Mouse (Mus musculus) embryonic facial prominence, embryonic 13.5 days (tissue): ENCODE measurements around the gene Rpl10a. TPM values are rescaled to one million over a fixed set of nuclear protein-coding genes. Genes with fewer than 3 reads are reported as not detected.

Source experiments
- ATAC-seq: fragments of 200-750 bp; cut with Nextera tagmentation; 2 replicates; pipeline ENCODE4 v1.8.0; 2017; ENCODE audit warnings: low read depth; ENCODE audit not compliant: insufficient number of reproducible peaks, insufficient read depth, low FRiP score, low TSS enrichment
- H3K27ac ChIP-seq: fragments of 300-500 bp; sonication (generic); 2 replicates; pipeline ENCODE4 v1.5.1; 2015; ENCODE audit warnings: moderate library complexity, mild to moderate bottlenecking, inconsistent platforms
- H3K27me3 ChIP-seq: fragments of 300-500 bp; sonication (generic); 2 replicates; pipeline ENCODE4 v1.6.1; 2015; ENCODE audit warnings: mild to moderate bottlenecking, inconsistent platforms
- H3K36me3 ChIP-seq: fragments of 300-500 bp; sonication (generic); 2 replicates; pipeline ENCODE4 v1.6.1; 2015; ENCODE audit warnings: mild to moderate bottlenecking, inconsistent platforms
- H3K4me1 ChIP-seq: fragments of 300-500 bp; sonication (generic); 2 replicates; pipeline ENCODE4 v1.6.1; 2015; ENCODE audit warnings: inconsistent platforms
- H3K4me2 ChIP-seq: fragments of 300-500 bp; sonication (generic); 2 replicates; pipeline ENCODE4 v1.6.1; 2015; ENCODE audit warnings: moderate library complexity, mild to moderate bottlenecking, inconsistent platforms
- H3K4me3 ChIP-seq: fragments of 300-500 bp; sonication (generic); 2 replicates; pipeline ENCODE4 v1.5.1; 2015; ENCODE audit warnings: mild to moderate bottlenecking, inconsistent platforms
- H3K9ac ChIP-seq: fragments of 300-500 bp; sonication (generic); 2 replicates; pipeline ENCODE4 v1.6.1; 2015; ENCODE audit warnings: mild to moderate bottlenecking, inconsistent platforms
- H3K9me3 ChIP-seq: fragments of 300-500 bp; sonication (generic); 2 replicates; pipeline ENCODE4 v1.6.1; 2016; ENCODE audit warnings: inconsistent platforms
- WGBS: fragments of 180-500 bp; shearing (Covaris S2); methylation state at CpG from one replicate; pipeline ENCODE4 v1.1.7; 2015; ENCODE audit warnings: mixed read lengths; 5-methylcytosine and 5-hydroxymethylcytosine counted together
- polyA plus RNA-seq: library from polyadenylated mRNA; unstranded; fragments of >200 nt; fragmentation: Nextera tagmentation; extraction: Ambion mirVana; gene quantifications from 2 replicates; pipeline ENCODE4 v1.2.1, GENCODE M21; 2015

Gene Rpl10a
- polyA plus RNA-seq, 1 experiment from 2014 or later = 701 TPM

DNA sequence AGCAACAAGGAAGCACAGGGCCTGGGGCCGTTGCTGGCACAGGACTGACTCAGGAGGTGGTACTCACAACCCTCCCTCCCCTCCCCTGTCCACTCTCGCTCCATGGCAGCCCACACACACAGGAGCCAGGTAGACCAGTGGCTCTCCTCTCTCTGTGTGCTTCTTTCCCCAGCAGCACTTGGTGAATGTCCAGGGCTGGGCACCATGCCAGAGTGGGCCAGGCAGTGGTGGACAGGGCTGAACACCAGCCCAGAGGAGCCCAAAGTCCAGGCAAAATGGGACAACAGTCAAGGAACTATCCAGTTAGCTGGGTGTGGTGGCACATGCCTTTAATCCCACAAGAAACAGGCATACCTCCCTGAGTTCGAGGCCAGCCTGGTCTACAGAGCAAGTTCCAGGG, 38.0 kb upstream of the Rpl10a start:
- H3K4me1 ChIP-seq = peaks cover 23% of the 10 kb centered on the region
- H3K9ac ChIP-seq = no peak overlapping the region
- H3K4me3 ChIP-seq = no peak overlapping the region
- H3K9me3 ChIP-seq = no peaks in the 10 kb centered on the region
- 67% methylated on average over 3 of the region's 3 CpGs for WGBS
- no peak overlapping the region for H3K4me2 ChIP-seq
- H3K27me3 ChIP-seq = no peaks in the 10 kb centered on the region
- H3K36me3 ChIP-seq = peaks cover 13% of the 10 kb centered on the region
- ATAC-seq = no peak
- H3K27ac ChIP-seq = no peak overlapping the region

GRCm38 (mm10) chr17:28290671-28291070, 37.6 kb upstream of the Rpl10a start:
- H3K27me3 ChIP-seq = no peaks in the 10 kb centered on the region
- H3K4me3 ChIP-seq = no peak overlapping the region
- H3K36me3 ChIP-seq = peaks cover 16% of the 10 kb centered on the region
- ATAC-seq = no peak
- H3K9ac ChIP-seq = no peak overlapping the region
- 86% methylated on average over 11 of the region's 11 CpGs for WGBS
- peaks cover 20% of the 10 kb centered on the region for H3K4me1 ChIP-seq
- H3K27ac ChIP-seq = no peak overlapping the region
- no peaks in the 10 kb centered on the region for H3K9me3 ChIP-seq
- H3K4me2 ChIP-seq = no peak overlapping the region

- peaks cover 19% of the 10 kb centered on the region for H3K36me3 ChIP-seq
- ATAC-seq = no peak
Measured at GRCm38 (mm10) chr17:28291346-28291745, 36.9 kb upstream of the Rpl10a start.

DNA sequence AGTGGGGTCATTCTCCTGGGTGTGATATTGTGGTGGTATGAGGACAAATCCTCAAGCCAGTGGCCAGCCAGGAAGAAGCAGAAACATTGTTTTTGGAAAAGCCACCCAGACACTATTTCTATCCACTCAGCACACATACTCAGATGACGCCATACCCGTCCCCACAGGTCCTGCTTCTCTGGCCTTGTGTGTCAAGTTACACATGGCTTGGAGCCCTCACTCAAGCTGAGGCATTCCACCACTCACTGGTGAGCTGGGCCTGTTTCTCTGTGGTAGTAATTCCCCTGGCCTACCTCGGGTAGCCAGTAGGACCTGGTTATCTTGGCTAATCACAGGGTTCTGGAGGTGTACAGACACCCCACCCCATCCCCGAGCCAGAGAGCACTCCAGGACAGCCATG, 34.6 kb upstream of the Rpl10a start:
- no peaks in the 10 kb centered on the region for H3K9me3 ChIP-seq
- 45% methylated on average over 4 of the region's 4 CpGs for WGBS
- peaks cover 30% of the 10 kb centered on the region for H3K36me3 ChIP-seq
- no peak for ATAC-seq
- no peak overlapping the region for H3K4me2 ChIP-seq
- H3K4me1 ChIP-seq = peaks cover 14% of the 10 kb centered on the region
- no peak overlapping the region for H3K4me3 ChIP-seq
- H3K27ac ChIP-seq = 0 out of 2 replicates have a peak overlapping the region, but pooled peaks have one; percentile 2
- no peak overlapping the region for H3K9ac ChIP-seq
- H3K27me3 ChIP-seq = no peaks in the 10 kb centered on the region

More at GRCm38 (mm10) chr17:28291346-28291745, 36.9 kb upstream of the Rpl10a start:
- no peaks in the 10 kb centered on the region for H3K27me3 ChIP-seq
- 82% methylated on average over 7 of the region's 7 CpGs for WGBS
- no peak overlapping the region for H3K9ac ChIP-seq
- H3K9me3 ChIP-seq = no peaks in the 10 kb centered on the region
- H3K4me3 ChIP-seq = no peak overlapping the region
- no peak overlapping the region for H3K4me2 ChIP-seq
- H3K4me1 ChIP-seq = peaks cover 14% of the 10 kb centered on the region
- H3K27ac ChIP-seq = no peak overlapping the region

GRCm38 (mm10) chr17:28294449-28295333, 33.6 kb upstream of the Rpl10a start:
- H3K27me3 ChIP-seq = no peaks in the 10 kb centered on the region
- no peak overlapping the region for H3K4me3 ChIP-seq
- H3K9me3 ChIP-seq = no peaks in the 10 kb centered on the region
- 68% methylated on average over 17 of the region's 17 CpGs for WGBS
- peaks cover 38% of the 10 kb centered on the region for H3K36me3 ChIP-seq
- H3K27ac ChIP-seq = peak overlapping the region; percentile 51; the same call in 1 of the 2 replicates
- H3K4me2 ChIP-seq = no peak overlapping the region
- peaks cover 21% of the 10 kb centered on the region for H3K4me1 ChIP-seq
- ATAC-seq = no peak
- peak overlapping the region; percentile 27; the same call in 1 of the 2 replicates for H3K9ac ChIP-seq

DNA sequence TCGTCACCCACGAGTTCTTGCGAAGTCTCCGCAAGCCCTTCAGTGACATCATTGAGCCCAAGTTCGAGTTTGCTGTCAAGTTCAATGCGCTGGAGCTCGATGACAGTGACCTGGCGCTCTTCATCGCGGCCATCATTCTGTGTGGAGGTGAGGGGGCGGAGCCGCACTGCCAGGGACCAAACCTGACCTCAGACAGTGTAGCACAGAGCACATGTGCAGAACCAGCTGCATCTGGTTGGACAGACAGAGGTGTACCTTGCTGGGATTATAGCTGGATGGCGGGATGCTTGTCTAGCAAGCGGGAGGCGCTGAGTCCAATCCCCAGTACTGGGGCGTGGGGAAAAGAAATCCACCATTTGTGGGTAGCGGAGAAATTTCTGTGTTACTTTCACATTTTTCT, 29.4 kb upstream of the Rpl10a start:
- Histone ChIP-seq H3K4me3 (no peak overlapping the region), H3K4me1 (peaks cover 28% of the 10 kb centered on the region), H3K4me2 (no peak overlapping the region), H3K27ac (no peak overlapping the region), H3K9me3 (no peaks in the 10 kb centered on the region), H3K36me3 (peaks cover 41% of the 10 kb centered on the region), H3K9ac (0 out of 2 replicates have a peak overlapping the region, but pooled peaks have one; percentile 32), H3K27me3 (no peaks in the 10 kb centered on the region)
- 94% methylated on average over 17 of the region's 17 CpGs for WGBS
- no peak for ATAC-seq

DNA sequence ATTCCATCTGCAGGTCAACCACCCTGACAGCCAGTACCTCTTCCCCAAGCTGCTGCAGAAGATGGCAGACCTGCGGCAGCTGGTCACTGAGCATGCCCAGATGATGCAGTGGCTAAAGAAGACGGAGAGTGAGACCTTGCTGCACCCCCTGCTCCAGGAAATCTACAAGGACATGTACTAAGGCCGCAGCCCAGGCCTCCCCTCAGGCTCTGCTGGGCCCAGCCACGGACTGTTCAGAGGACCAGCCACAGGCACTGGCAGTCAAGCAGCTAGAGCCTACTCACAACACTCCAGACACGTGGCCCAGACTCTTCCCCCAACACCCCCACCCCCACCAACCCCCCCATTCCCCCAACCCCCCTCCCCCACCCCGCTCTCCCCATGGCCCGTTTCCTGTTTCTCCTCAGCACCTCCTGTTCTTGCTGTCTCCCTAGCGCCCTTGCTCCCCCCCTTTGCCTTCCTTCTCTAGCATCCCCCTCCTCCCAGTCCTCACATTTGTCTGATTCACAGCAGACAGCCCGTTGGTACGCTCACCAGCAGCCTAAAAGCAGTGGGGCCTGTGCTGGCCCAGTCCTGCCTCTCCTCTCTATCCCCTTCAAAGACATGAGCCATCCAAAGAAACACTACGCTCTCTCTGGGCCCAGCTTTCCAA, 28.5 kb upstream of the Rpl10a start:
- Histone ChIP-seq H3K27me3 (no peaks in the 10 kb centered on the region), H3K9ac (peak overlapping the region; percentile 59), H3K27ac (peak overlapping the region; percentile 48), H3K4me2 (no peak overlapping the region), H3K9me3 (no peaks in the 10 kb centered on the region), H3K36me3 (peaks cover 41% of the 10 kb centered on the region), H3K4me1 (peaks cover 20% of the 10 kb centered on the region), H3K4me3 (no peak overlapping the region)
- no peak for ATAC-seq
- 30% methylated on average over 10 of the region's 11 CpGs for WGBS

- H3K4me1 ChIP-seq = peaks cover 14% of the 10 kb centered on the region
- 35% methylated on average over 9 of the region's 9 CpGs for whole genome bisulfite sequencing
- no peak; the same call in 1 of the 2 replicates for ATAC-seq
- no peaks in the 10 kb centered on the region for H3K9me3 ChIP-seq
- peaks cover 41% of the 10 kb centered on the region for H3K36me3 ChIP-seq
- H3K4me3 ChIP-seq = no peak overlapping the region
- no peaks in the 10 kb centered on the region for H3K27me3 ChIP-seq
- no peak overlapping the region for H3K9ac ChIP-seq
- no peak overlapping the region for H3K4me2 ChIP-seq
- H3K27ac ChIP-seq = peak overlapping the region; percentile 48
Measured at GRCm38 (mm10) chr17:28300323-28300722, 27.9 kb upstream of the Rpl10a start.

- Histone ChIP-seq H3K4me2 (no peak overlapping the region), H3K27ac (no peak overlapping the region), H3K9ac (no peak overlapping the region; the same call in 1 of the 2 replicates), H3K4me1 (peaks cover 14% of the 10 kb centered on the region), H3K36me3 (peaks cover 37% of the 10 kb centered on the region), H3K4me3 (no peak overlapping the region), H3K27me3 (no peaks in the 10 kb centered on the region), H3K9me3 (no peaks in the 10 kb centered on the region)
- 50% methylated on average over 3 of the region's 3 CpGs for WGBS
- ATAC-seq = no peak
Measured at GRCm38 (mm10) chr17:28300850-28301249, 27.4 kb upstream of the Rpl10a start.

GRCm38 (mm10) chr17:28305172-28305571, 23.1 kb upstream of the Rpl10a start:
- no peak overlapping the region for H3K4me3 ChIP-seq
- H3K4me2 ChIP-seq = no peak overlapping the region
- no peaks in the 10 kb centered on the region for H3K9me3 ChIP-seq
- peaks cover 9% of the 10 kb centered on the region for H3K4me1 ChIP-seq
- no peak for ATAC-seq
- no peak overlapping the region for H3K27ac ChIP-seq
- H3K9ac ChIP-seq = no peak overlapping the region
- WGBS = 57% methylated on average over 10 of the region's 10 CpGs
- H3K27me3 ChIP-seq = no peaks in the 10 kb centered on the region
- 0 out of 2 replicates have a peak, but pooled peaks cover 8% of the 10 kb centered on the region for H3K36me3 ChIP-seq

- no peak for ATAC-seq
- Histone ChIP-seq H3K27ac (no peak overlapping the region), H3K27me3 (no peaks in the 10 kb centered on the region), H3K36me3 (no peaks in the 10 kb centered on the region), H3K9me3 (no peaks in the 10 kb centered on the region), H3K4me1 (peaks cover 6% of the 10 kb centered on the region), H3K4me3 (no peak overlapping the region; the same call in none of the 2 replicates), H3K4me2 (peak overlapping the region; percentile 33; the same call in 1 of the 2 replicates), H3K9ac (peak overlapping the region; percentile 49)
- WGBS = 14% methylated on average over 18 of the region's 18 CpGs
Measured at GRCm38 (mm10) chr17:28308297-28309195, 19.7 kb upstream of the Rpl10a start.
